Mouse (Mus musculus) forebrain, embryonic 14.5 days (tissue): ENCODE measurements around the gene Col24a1. TPM values are rescaled to one million over a fixed set of nuclear protein-coding genes. Genes with fewer than 3 reads are reported as not detected.

Source experiments
- ATAC-seq: fragments of 200-750 bp; cut with Nextera tagmentation; 2 replicates; pipeline ENCODE4 v1.8.0; 2017; ENCODE audit warnings: mild to moderate bottlenecking, moderate library complexity
- DNase-seq: peaks from one replicate; pipeline ENCODE4 v3.0.0-alpha.2; 2015; ENCODE audit warnings: low spot score
- H3K27ac ChIP-seq: fragments of 300-500 bp; sonication (generic); 2 replicates; pipeline ENCODE4 v1.5.1; 2014; ENCODE audit warnings: low read depth, mild to moderate bottlenecking, control low read depth, low read length, moderate library complexity
- H3K27me3 ChIP-seq: fragments of 300-500 bp; sonication (generic); replicated peaks from 2 replicates; pipeline ENCODE4 v1.6.1; 2014; ENCODE audit warnings: low read length, control low read depth, mixed read lengths; ENCODE audit not compliant: control insufficient read depth, insufficient read depth
- H3K36me3 ChIP-seq: fragments of 300-500 bp; sonication (generic); 2 replicates; pipeline ENCODE4 v1.6.1; 2014; ENCODE audit warnings: low read length, control low read depth; ENCODE audit not compliant: control insufficient read depth, insufficient read depth
- H3K4me1 ChIP-seq: fragments of 300-500 bp; sonication (generic); 2 replicates; pipeline ENCODE4 v1.6.1; 2014; ENCODE audit warnings: antibody characterized with exemption, low read length, control low read depth; ENCODE audit not compliant: control insufficient read depth, insufficient read depth
- H3K4me2 ChIP-seq: fragments of 300-500 bp; sonication (generic); 2 replicates; pipeline ENCODE4 v1.6.1; 2014; ENCODE audit warnings: mild to moderate bottlenecking, control low read depth, low read length
- H3K4me3 ChIP-seq: fragments of 300-500 bp; sonication (generic); 2 replicates; pipeline ENCODE4 v1.5.1; 2014; ENCODE audit warnings: low read depth, low read length, control low read depth
- H3K9ac ChIP-seq: fragments of 300-500 bp; sonication (generic); 2 replicates; pipeline ENCODE4 v1.6.1; 2014; ENCODE audit warnings: mild to moderate bottlenecking, low read length, control low read depth, moderate library complexity
- H3K9me3 ChIP-seq: fragments of 300-500 bp; sonication (generic); replicated peaks from 2 replicates; pipeline ENCODE4 v1.6.1; 2016; ENCODE audit warnings: low read length, control low read depth, mixed read lengths; ENCODE audit not compliant: control insufficient read depth
- WGBS: fragments of 180-500 bp; shearing (Covaris S2); extraction: QIAGEN DNeasy Blood & Tissue Kit; methylation state at CpG from one replicate; pipeline ENCODE4 v1.1.7; 2014; 5-methylcytosine and 5-hydroxymethylcytosine counted together
- polyA plus RNA-seq: library from polyadenylated mRNA; unstranded; fragments of >200 nt; fragmentation: Nextera tagmentation; extraction: Ambion mirVana; gene quantifications from 2 replicates; pipeline ENCODE4 v1.2.1, GENCODE M21; 2014

The Col24a1 gene
- polyA plus RNA-seq, 1 experiment from 2014 or later: 0.18 TPM

GRCm38 (mm10) chr3:145462351-145462750 lies 170.1 kb downstream of the Col24a1 start:
- no peak overlapping the region for H3K4me2 ChIP-seq
- H3K9ac ChIP-seq: no peak overlapping the region
- no peaks in the 10 kb centered on the region for H3K4me1 ChIP-seq
- no peaks in the 10 kb centered on the region for H3K36me3 ChIP-seq
- no peak overlapping the region for H3K4me3 ChIP-seq
- H3K27me3 ChIP-seq: no peaks in the 10 kb centered on the region
- DNase-seq: no peak
- no peak overlapping the region for H3K27ac ChIP-seq
- no peaks in the 10 kb centered on the region for H3K9me3 ChIP-seq
- no peak for ATAC-seq
- 78% methylated on average over 7 of the region's 7 CpGs for WGBS

DNA sequence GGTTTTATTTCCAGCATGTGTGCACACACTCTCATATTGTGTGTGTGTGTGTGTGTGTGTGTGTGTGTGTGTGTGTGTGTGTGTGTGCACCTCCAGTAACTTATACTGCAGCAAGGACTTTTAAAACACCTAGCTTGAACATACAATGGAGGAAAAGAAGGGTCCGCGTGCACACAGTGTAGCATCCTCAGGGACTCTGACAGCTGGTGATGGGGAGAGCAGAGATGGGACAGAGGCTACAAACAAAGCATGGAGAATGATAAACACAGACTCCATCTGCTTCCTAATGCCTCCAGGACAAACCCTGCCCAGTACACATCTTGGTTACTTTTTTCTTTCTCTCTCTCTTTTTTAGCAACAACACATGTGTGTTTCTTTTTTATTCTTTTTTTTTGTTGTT lies 171.5 kb downstream of the Col24a1 start:
- Histone ChIP-seq H3K9ac (no peak overlapping the region), H3K4me3 (no peak overlapping the region), H3K27ac (no peak overlapping the region), H3K9me3 (no peaks in the 10 kb centered on the region), H3K36me3 (no peaks in the 10 kb centered on the region), H3K4me1 (no peaks in the 10 kb centered on the region), H3K27me3 (no peaks in the 10 kb centered on the region), H3K4me2 (no peak overlapping the region)
- no peak for ATAC-seq
- WGBS: 83% methylated on average over 2 of the region's 2 CpGs
- no peak for DNase-seq

DNA sequence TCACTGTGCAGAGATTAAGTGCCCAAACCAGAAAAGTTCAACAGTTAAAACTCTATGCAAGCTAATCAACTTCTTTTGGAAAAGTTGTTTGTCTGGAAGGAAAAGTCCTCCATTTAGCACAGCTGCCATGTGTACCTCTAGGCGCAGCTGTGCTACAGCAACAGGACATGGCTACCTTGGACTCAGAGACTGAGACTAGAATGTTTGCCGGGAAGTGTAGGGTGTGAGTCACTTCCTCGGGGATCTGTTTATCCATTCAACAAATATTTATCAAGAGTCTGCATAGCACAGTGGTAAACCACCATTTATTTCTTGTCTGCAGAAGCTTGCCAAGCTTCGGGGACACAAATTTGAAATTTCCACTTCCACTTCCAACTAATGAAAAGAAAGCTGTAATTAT lies 178.8 kb downstream of the Col24a1 start:
- no peaks in the 10 kb centered on the region for H3K9me3 ChIP-seq
- WGBS: 88% methylated on average over 4 of the region's 4 CpGs
- H3K36me3 ChIP-seq: no peaks in the 10 kb centered on the region
- no peak overlapping the region for H3K27ac ChIP-seq
- no peak for DNase-seq
- no peak overlapping the region for H3K4me2 ChIP-seq
- ATAC-seq: no peak
- H3K27me3 ChIP-seq: no peaks in the 10 kb centered on the region
- H3K4me1 ChIP-seq: no peaks in the 10 kb centered on the region
- no peak overlapping the region for H3K9ac ChIP-seq
- H3K4me3 ChIP-seq: no peak overlapping the region

GRCm38 (mm10) chr3:145474163-145474562 lies 181.9 kb downstream of the Col24a1 start:
- ATAC-seq (no peak), DNase-seq (no peak)
- Histone ChIP-seq H3K36me3 (no peaks in the 10 kb centered on the region), H3K4me1 (no peaks in the 10 kb centered on the region), H3K27ac (no peak overlapping the region), H3K4me2 (no peak overlapping the region), H3K27me3 (no peaks in the 10 kb centered on the region), H3K4me3 (no peak overlapping the region), H3K9ac (no peak overlapping the region), H3K9me3 (no peaks in the 10 kb centered on the region)
- whole genome bisulfite sequencing: 62% methylated on average over 7 of the region's 7 CpGs

DNA sequence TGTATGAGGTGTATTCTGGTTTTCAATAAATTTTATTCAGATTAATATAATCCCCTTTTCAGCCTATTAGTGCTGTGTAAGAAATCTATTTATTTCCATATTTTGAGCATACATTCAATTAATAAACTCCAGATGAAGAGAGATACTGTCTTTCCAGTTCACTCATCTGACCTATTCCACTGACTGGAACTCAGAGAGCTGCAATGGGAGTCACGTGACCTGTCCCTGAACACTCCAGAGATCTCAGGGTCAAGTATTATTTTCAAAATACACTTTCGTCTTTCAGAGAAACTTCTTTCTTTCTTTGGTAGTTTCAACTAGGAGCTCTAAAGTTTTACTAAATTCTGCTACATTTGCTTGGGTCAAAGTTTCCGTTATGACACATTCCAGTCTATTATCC lies 184.4 kb downstream of the Col24a1 start:
- no peak for ATAC-seq
- no peak overlapping the region for H3K4me2 ChIP-seq
- H3K27me3 ChIP-seq: no peaks in the 10 kb centered on the region
- DNase-seq: no peak
- WGBS: 93% methylated on average over 3 of the region's 3 CpGs
- H3K36me3 ChIP-seq: no peaks in the 10 kb centered on the region
- H3K4me1 ChIP-seq: no peaks in the 10 kb centered on the region
- no peak overlapping the region for H3K9ac ChIP-seq
- H3K9me3 ChIP-seq: no peaks in the 10 kb centered on the region
- no peak overlapping the region for H3K27ac ChIP-seq
- H3K4me3 ChIP-seq: no peak overlapping the region

DNA sequence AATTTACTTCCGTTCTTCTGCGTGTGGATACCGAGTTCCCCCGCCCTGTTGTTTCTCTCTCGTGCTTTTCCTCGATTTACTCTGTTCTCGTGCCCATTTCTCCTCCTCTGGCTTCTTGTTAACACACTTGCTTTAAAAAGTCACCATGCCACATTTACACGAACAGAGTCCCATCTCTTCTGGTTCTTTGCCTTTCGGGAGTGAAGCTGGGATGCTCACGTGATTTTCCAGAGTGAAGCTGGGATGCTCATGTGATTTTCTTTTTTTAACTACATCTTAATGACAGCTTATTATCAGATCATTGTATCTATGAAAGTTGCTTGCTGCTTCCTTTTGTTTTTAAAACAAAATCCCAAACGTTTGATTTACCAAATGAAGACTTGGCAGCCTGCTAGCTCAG lies 184.8 kb downstream of the Col24a1 start:
- no peak overlapping the region for H3K27ac ChIP-seq
- H3K4me3 ChIP-seq: no peak overlapping the region
- no peaks in the 10 kb centered on the region for H3K27me3 ChIP-seq
- H3K9me3 ChIP-seq: no peaks in the 10 kb centered on the region
- no peaks in the 10 kb centered on the region for H3K4me1 ChIP-seq
- DNase-seq (no peak), ATAC-seq (no peak)
- no peak overlapping the region for H3K4me2 ChIP-seq
- no peak overlapping the region for H3K9ac ChIP-seq
- WGBS: 81% methylated on average over 11 of the region's 11 CpGs
- H3K36me3 ChIP-seq: no peaks in the 10 kb centered on the region

DNA sequence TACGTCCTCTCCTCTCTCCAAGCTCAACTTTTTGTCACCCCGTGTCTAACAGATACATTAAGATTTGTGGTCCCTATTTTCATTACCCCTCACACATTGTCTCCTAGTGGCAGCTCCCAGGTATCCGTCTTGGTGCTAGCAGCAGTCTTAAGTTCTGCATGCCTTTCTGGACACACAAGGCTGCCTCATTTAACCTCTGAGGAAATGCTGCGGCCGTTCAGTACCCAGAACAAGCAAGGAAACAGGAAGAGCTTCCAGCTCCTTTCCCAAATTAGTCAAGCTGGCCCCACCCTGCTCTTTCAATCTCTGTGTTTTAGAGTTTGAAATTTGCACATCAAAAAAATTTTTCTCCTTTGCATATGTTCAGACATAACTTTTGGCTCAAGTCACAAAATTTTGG lies 186.2 kb downstream of the Col24a1 start:
- H3K4me2 ChIP-seq: no peak overlapping the region
- no peaks in the 10 kb centered on the region for H3K4me1 ChIP-seq
- H3K27ac ChIP-seq: no peak overlapping the region
- no peaks in the 10 kb centered on the region for H3K27me3 ChIP-seq
- no peak overlapping the region for H3K4me3 ChIP-seq
- WGBS: 69% methylated on average over 5 of the region's 5 CpGs
- ATAC-seq (no peak), DNase-seq (no peak)
- no peak overlapping the region for H3K9ac ChIP-seq
- H3K9me3 ChIP-seq: no peaks in the 10 kb centered on the region
- no peaks in the 10 kb centered on the region for H3K36me3 ChIP-seq

GRCm38 (mm10) chr3:145490279-145490678 lies 198.0 kb downstream of the Col24a1 start:
- no peak overlapping the region for H3K4me3 ChIP-seq
- no peak overlapping the region for H3K27ac ChIP-seq
- no peaks in the 10 kb centered on the region for H3K36me3 ChIP-seq
- no peak overlapping the region for H3K9ac ChIP-seq
- no peak for DNase-seq
- no peak for ATAC-seq
- no peaks in the 10 kb centered on the region for H3K9me3 ChIP-seq
- 0 out of 2 replicates have a peak, but pooled peaks cover 2% of the 10 kb centered on the region for H3K4me1 ChIP-seq
- 93% methylated on average over 1 of the region's 1 CpGs for WGBS
- H3K27me3 ChIP-seq: no peaks in the 10 kb centered on the region
- H3K4me2 ChIP-seq: no peak overlapping the region

DNA sequence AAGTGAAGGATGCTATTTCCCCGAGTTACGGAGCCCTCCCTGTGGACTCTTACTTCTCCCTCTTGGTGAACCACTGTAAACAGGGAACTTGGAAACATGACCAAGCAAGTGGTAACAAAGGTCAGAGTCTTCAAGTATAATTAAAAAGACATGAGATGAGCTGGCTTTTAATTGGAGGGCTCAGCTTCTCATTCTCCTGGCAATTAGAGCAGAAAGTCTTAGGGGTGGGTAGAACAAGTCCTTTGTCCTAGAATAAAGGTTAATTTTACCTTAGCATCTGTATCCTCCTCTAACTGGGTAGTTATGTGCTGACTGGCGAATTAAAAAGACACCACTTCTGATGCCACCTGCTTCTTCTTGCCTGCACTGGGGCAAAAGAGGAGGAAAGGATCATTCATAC lies 199.1 kb downstream of the Col24a1 start:
- H3K27ac ChIP-seq: no peak overlapping the region
- 0 out of 2 replicates have a peak, but pooled peaks cover 2% of the 10 kb centered on the region for H3K4me1 ChIP-seq
- no peaks in the 10 kb centered on the region for H3K36me3 ChIP-seq
- 55% methylated on average over 3 of the region's 3 CpGs for WGBS
- no peaks in the 10 kb centered on the region for H3K9me3 ChIP-seq
- H3K4me3 ChIP-seq: no peak overlapping the region
- ATAC-seq (no peak), DNase-seq (no peak)
- H3K9ac ChIP-seq: no peak overlapping the region
- H3K27me3 ChIP-seq: no peaks in the 10 kb centered on the region
- H3K4me2 ChIP-seq: no peak overlapping the region
